Mouse (Mus musculus): ENCODE data around the gene Pnpla2. TPM values are rescaled to one million over a fixed set of nuclear protein-coding genes. Genes with fewer than 3 reads are reported as not detected.
A peak's percentile ranks its signal among the peaks of the same experiment; 100 is the strongest.

The Pnpla2 gene
- polyA plus RNA-seq, 1 experiment from 2014 or later = 17.7 TPM

- 86% methylated on average over 9 of the region's 9 CpGs for WGBS
- no peaks in the 10 kb centered on the region for H3K27me3 ChIP-seq (replicated peaks)
- H3K4me2 ChIP-seq = no peak overlapping the region
- no peak overlapping the region for H3K9ac ChIP-seq
- H3K4me1 ChIP-seq = no peaks in the 10 kb centered on the region
- H3K27ac ChIP-seq = no peak overlapping the region
- no peaks in the 10 kb centered on the region for H3K36me3 ChIP-seq (replicated peaks)
- H3K9me3 ChIP-seq = no peaks in the 10 kb centered on the region
- no peak overlapping the region for H3K4me3 ChIP-seq
- ATAC-seq (replicated peaks) = no peak
Observed at GRCm38 (mm10) chr7:141420030-141420702, 34.8 kb upstream of the Pnpla2 start.

GRCm38 (mm10) chr7:141423811-141424210 is 31.2 kb upstream of the Pnpla2 start:
- Histone ChIP-seq H3K9ac (no peak overlapping the region), H3K27me3 (replicated peaks) (no peaks in the 10 kb centered on the region), H3K4me3 (no peak overlapping the region), H3K27ac (no peak overlapping the region), H3K9me3 (no peaks in the 10 kb centered on the region), H3K4me1 (peaks cover 11% of the 10 kb centered on the region), H3K36me3 (replicated peaks) (no peaks in the 10 kb centered on the region; the same call in 1 of the 2 replicates), H3K4me2 (no peak overlapping the region)
- WGBS = 76% methylated on average over 4 of the region's 4 CpGs
- ATAC-seq (replicated peaks) = no peak

GRCm38 (mm10) chr7:141426948-141427730 is 27.9 kb upstream of the Pnpla2 start:
- Histone ChIP-seq H3K9ac (no peak overlapping the region), H3K36me3 (replicated peaks) (peaks cover 10% of the 10 kb centered on the region; the same call in 1 of the 2 replicates), H3K4me1 (peaks cover 27% of the 10 kb centered on the region), H3K27ac (no peak overlapping the region), H3K4me2 (no peak overlapping the region), H3K9me3 (no peaks in the 10 kb centered on the region), H3K27me3 (replicated peaks) (no peaks in the 10 kb centered on the region), H3K4me3 (no peak overlapping the region)
- 84% methylated on average over 12 of the region's 12 CpGs for WGBS
- no peak for ATAC-seq (replicated peaks)

GRCm38 (mm10) chr7:141428701-141429100 is 26.3 kb upstream of the Pnpla2 start:
- Histone ChIP-seq H3K4me2 (peak overlapping the region; percentile 82), H3K9me3 (no peaks in the 10 kb centered on the region), H3K36me3 (replicated peaks) (peaks cover 15% of the 10 kb centered on the region), H3K27ac (peak overlapping the region; percentile 81), H3K9ac (peak overlapping the region; percentile 81), H3K27me3 (replicated peaks) (no peaks in the 10 kb centered on the region), H3K4me1 (peaks cover 38% of the 10 kb centered on the region), H3K4me3 (peak overlapping the region; percentile 59)
- ATAC-seq (replicated peaks) = no peak
- WGBS = 53% methylated on average over 5 of the region's 5 CpGs

DNA sequence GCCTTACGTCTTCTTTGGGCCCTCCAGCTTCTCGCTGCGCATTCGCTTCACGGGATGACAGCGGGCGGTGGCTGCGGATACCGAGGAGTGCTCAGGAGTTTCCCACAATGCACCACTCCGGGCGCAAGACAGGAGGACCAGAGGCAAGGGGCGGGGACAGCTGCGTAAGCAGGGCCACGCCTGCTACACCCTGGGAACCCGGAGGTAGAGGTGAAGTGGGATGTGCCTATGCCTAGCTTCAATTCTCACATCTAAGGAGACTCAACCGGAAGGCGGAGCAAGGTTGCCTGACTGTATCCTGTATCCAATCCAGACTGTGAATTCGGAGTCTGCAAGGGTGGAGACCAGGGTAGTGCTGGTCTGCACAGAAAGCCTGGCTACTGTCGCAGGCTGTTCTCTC is 25.7 kb upstream of the Pnpla2 start, which contains the start of gene Cend1:
Gene Cend1 (minus strand): TSS at position 182 of the 400 bp plus-strand sequence.
- ATAC-seq (replicated peaks) = peak; percentile 85
- H3K9me3 ChIP-seq = no peaks in the 10 kb centered on the region
- H3K4me3 ChIP-seq = peak within 1 kb of the TSS; percentile 59
- peaks cover 15% of the 10 kb centered on the region for H3K36me3 ChIP-seq (replicated peaks)
- H3K27ac ChIP-seq = peak within 1 kb of the TSS; percentile 81
- peak within 1 kb of the TSS; percentile 82 for H3K4me2 ChIP-seq
- peak within 1 kb of the TSS; percentile 81 for H3K9ac ChIP-seq
- H3K4me1 ChIP-seq = peaks cover 43% of the 10 kb centered on the region
- WGBS = 3% methylated on average over 19 of the region's 19 CpGs
- no peaks in the 10 kb centered on the region for H3K27me3 ChIP-seq (replicated peaks)

DNA sequence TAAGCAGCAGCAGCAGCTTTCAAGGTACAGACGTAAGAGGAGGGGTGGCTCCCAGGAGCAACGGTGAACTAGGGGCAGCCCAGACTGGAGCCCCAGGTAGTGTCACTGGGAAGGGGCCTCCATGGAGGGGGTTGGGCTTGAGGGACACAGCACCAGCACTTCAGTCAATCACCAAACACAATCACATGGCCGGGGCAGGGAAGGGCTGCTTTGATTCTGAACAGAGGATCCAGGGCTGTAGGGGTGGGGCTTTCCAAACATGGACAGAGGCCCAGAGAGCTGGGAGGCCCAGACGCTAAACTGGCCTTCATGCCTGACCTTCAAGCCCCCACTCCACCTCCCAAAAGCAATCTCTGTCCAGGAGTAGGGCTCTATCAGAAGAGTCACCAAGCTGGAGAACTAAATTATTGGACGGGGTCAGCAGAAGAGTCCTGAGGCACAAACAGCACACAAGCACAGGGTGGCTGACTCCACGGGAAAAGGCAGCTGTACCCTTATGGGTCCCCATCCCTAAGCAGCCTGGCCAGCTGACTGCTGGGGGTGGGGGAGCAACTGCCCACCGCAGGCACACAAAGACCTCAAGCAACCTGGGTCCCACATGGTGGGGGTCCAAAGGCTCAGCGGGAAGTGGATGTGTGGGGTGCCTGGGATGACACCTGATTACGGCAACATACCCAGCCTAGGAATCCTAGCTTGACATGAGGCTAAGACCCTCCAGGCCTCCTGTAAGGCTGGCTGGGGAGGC is 25.0 kb upstream of the Pnpla2 start:
- no peak overlapping the region for H3K9ac ChIP-seq
- 0 out of 2 replicates have a peak, but pooled peaks have one; percentile 26 for ATAC-seq (replicated peaks)

DNA sequence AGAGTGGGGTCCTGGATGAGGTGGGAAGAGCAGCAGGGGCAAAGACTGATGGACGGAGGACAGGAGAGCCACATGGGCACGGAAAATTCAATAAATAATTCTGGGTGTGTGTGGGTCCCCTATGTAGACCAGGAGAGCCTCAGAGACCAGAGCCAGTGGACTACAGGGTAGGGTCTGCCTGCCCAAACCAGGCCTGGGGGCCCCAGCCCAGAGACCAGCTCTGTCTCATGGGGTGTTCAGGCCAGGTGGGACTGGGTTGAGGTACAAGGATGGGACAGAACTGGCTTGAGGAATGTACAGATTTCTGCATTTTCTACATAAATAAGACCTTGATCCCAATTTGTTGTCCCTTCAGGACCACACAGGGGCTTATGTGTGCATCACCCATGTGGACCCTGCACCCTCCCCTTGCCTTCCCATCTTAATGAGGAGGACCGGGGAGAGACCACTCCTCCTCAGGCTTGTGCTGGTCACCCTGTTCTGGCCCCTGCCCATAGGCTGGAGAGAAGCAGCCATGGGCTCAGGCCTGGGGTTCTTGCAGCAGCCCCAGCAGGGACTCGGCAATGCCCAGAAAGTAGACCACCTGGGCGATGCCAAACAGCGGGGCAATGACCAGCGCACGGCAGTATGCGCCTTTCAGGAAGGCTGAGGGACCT is 24.3 kb upstream of the Pnpla2 start:
- WGBS = 94% methylated on average over 9 of the region's 9 CpGs
- no peak for ATAC-seq (replicated peaks)
- no peak overlapping the region for H3K4me2 ChIP-seq

More for the DNA sequence above, 25.0 kb upstream of the Pnpla2 start:
- Histone ChIP-seq H3K27me3 (replicated peaks) (no peaks in the 10 kb centered on the region), H3K4me2 (peak overlapping the region; percentile 82), H3K27ac (peak overlapping the region; percentile 81), H3K4me1 (peaks cover 49% of the 10 kb centered on the region), H3K4me3 (peak overlapping the region; percentile 59), H3K9me3 (no peaks in the 10 kb centered on the region), H3K36me3 (replicated peaks) (peaks cover 15% of the 10 kb centered on the region)
- WGBS = 63% methylated on average over 9 of the region's 9 CpGs

DNA sequence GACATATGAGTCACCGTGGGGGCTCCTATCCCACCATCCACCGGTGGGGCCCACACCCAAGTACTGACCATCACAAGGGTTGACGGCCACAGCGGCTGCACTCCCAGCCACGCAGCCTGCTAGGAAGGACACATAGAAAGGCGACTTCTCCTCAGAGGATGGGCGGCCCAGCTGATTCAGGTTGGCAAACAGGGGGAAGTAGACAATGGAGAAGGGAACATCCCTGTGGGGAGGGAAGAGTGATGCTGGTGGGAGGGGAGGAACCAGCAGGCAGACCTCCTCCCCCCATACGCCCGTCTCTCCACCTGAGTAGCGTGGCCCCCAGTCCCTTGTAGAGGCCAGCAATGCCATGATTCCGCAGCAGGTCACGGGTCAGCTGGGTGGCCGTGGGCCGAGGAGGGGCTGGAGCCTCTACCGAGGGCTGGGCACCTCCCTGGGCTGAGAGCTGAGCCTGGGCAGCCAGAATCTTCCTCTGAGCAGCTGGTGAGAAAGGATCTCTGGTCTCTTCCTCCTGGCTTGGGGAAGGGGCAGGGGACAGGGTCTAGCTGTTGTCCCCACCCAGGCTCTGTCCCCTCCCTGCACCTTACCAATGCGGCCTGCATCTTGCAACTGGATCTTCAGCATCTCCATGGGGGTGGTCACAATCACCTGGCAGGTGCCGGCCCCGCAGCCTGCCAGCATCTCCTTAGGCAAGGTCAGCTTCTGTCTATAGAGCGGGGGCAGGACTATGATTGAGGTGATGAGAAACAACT is 23.4 kb upstream of the Pnpla2 start:
- Histone ChIP-seq H3K27me3 (replicated peaks) (no peaks in the 10 kb centered on the region), H3K4me3 (no peak overlapping the region), H3K4me1 (peaks cover 65% of the 10 kb centered on the region), H3K9ac (no peak overlapping the region), H3K9me3 (no peaks in the 10 kb centered on the region), H3K36me3 (replicated peaks) (peaks cover 15% of the 10 kb centered on the region), H3K4me2 (no peak overlapping the region), H3K27ac (no peak overlapping the region)
- ATAC-seq (replicated peaks) = no peak
- 92% methylated on average over 19 of the region's 19 CpGs for WGBS

More for the DNA sequence above, 24.3 kb upstream of the Pnpla2 start:
- H3K4me1 ChIP-seq = peaks cover 56% of the 10 kb centered on the region
- H3K27me3 ChIP-seq (replicated peaks) = no peaks in the 10 kb centered on the region
- H3K4me3 ChIP-seq = no peak overlapping the region
- no peaks in the 10 kb centered on the region for H3K9me3 ChIP-seq
- no peak overlapping the region for H3K27ac ChIP-seq
- H3K36me3 ChIP-seq (replicated peaks) = peaks cover 15% of the 10 kb centered on the region
- no peak overlapping the region for H3K9ac ChIP-seq

GRCm38 (mm10) chr7:141432186-141432611 is 22.8 kb upstream of the Pnpla2 start:
- no peak overlapping the region for H3K4me2 ChIP-seq
- WGBS = 89% methylated on average over 8 of the region's 8 CpGs
- peaks cover 15% of the 10 kb centered on the region for H3K36me3 ChIP-seq (replicated peaks)
- no peaks in the 10 kb centered on the region for H3K27me3 ChIP-seq (replicated peaks)
- no peak for ATAC-seq (replicated peaks)
- no peak overlapping the region for H3K9ac ChIP-seq
- H3K9me3 ChIP-seq = no peaks in the 10 kb centered on the region
- H3K4me1 ChIP-seq = peaks cover 69% of the 10 kb centered on the region
- H3K4me3 ChIP-seq = no peak overlapping the region
- H3K27ac ChIP-seq = no peak overlapping the region

DNA sequence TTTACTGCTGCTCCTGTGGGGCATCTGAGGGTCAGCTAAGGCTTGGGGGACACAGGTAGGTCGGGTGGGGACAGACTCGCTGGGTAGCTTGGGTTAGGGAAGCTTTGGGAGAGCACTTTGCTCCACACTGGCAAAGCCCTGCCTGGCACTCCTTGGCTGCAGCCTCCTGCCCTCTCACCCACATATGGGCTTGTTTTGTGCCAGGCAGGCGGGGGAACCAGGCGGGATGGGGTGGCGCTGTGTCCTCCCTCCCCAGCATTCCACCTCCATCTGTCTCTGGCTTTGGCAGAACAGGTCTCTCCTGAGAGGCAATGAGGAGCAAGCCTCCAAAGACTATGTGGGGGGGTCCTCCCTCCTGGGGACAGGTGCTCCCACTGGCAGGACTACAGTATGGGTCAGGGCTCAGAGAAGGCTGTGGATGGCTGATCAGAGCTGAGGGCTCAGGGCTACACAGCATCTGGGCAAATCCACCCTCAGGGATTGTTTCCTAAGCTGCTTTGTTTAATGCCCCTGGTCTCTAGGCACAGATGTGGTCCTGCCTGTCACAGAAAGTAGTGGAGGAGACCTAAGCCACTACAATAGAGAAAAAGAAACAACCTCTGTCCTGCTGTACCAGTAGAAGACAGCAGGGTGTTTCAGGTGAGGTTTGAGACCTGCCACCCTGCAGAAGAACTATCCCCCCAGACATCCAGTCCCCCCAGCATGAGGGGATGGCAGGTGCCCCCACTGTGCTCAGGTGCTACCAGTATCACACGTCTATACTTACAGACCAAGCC is 22.1 kb upstream of the Pnpla2 start:
- Histone ChIP-seq H3K27ac (no peak overlapping the region), H3K9me3 (no peaks in the 10 kb centered on the region), H3K27me3 (replicated peaks) (no peaks in the 10 kb centered on the region), H3K4me3 (peak overlapping the region; percentile 70; the same call in 1 of the 2 replicates), H3K4me2 (peak overlapping the region; percentile 92), H3K9ac (peak overlapping the region; percentile 72; the same call in 1 of the 2 replicates), H3K4me1 (peaks cover 71% of the 10 kb centered on the region), H3K36me3 (replicated peaks) (peaks cover 15% of the 10 kb centered on the region)
- ATAC-seq (replicated peaks) = no peak
- WGBS = 80% methylated on average over 6 of the region's 6 CpGs
